Mouse (Mus musculus): ENCODE results near the gene Med13l.

DNA sequence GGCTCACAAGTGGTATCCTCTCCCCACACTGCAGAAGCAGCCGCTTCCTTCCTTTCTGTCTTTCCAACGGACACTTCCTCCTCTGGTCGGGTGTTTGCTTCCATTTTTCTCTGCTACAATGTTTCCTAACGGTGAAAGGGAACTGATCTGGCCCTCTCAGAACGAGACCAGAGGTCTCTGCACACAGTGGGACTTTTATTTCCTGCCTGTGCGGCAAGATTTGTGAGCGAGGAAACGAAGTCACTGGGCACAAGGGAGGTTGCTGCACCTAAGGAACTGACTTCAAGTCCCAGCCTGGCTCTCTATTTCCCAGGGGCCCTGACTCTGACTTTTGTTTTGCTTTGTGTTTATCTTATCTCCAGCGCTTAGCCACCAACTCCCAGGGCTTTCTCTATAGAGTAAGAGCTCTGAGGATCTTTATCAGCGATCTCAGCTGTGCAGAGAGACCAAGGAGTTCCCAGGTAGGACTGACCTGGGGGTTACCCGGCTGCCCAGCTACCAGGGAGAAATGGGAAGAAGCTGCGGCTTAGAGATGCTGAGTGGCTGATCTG lies 4.0 kb upstream of the Med13l start:
- TF ChIP-seq CTCF (IDR thresholded peaks at IDR 0.05; ENCODE audit: insufficient read depth, low read length) (no peak), POLR2A (IDR thresholded peaks at IDR 0.05; ENCODE audit: borderline replicate concordance, extremely low read depth, low read depth, low read length) (no peak)
